Mouse (Mus musculus) layer of hippocampus, adult 2 months (tissue): ENCODE measurements around the gene Arhgap31. TPM values are rescaled to one million over a fixed set of nuclear protein-coding genes. Genes with fewer than 3 reads are reported as not detected.

Source experiments
- DNase-seq, 2 experiments: peaks; one replicate each; pipeline ENCODE4 v3.0.0; 2022; ENCODE audit warnings: low spot score in 2 of 2
- H3K27ac ChIP-seq: fragments of 200-600 bp; 2 replicates; pipeline ENCODE4 v1.8.1; 2022
- H3K4me3 ChIP-seq: fragments of 200-600 bp; 2 replicates; pipeline ENCODE4 v1.8.1; 2022; ENCODE audit warnings: mild to moderate bottlenecking
- CTCF ChIP-seq: fragments of 200-600 bp; conservative IDR thresholded peaks from 2 replicates; pipeline ENCODE4 v1.8.1; 2022; ENCODE audit warnings: antibody characterized with exemption, mild to moderate bottlenecking, moderate library complexity
- total RNA-seq, 2 experiments: library from RNA; stranded (reverse); gene quantifications; 2 replicates each; pipeline ENCODE4 v1.2.3; 2021

The Arhgap31 gene
- total RNA-seq, 2 experiments from 2014 or later, result 17.9 to 18.5 TPM

DNA sequence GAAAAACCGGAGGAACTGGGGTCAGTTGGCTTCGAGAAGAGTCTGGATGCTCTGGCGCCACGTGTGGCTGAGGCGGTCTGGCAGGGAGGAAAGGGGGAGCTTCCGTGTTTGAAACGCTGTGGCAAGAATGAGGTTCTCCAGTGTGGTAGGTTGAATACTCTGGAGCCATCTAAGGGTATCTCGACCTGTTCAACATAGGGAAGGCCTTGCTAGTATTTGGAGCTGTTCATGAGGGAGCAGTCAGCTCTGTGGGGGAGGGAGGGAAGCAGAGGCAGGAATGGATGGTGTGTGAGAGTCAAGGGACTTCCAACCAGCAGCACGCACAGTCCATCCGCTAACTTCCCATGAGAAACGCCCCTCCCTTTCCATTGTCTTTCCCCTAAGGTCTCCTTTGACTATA lies 38.2 kb downstream of the Arhgap31 start:
- no peak overlapping the region for H3K27ac ChIP-seq
- TF ChIP-seq CTCF, result no peak

DNA sequence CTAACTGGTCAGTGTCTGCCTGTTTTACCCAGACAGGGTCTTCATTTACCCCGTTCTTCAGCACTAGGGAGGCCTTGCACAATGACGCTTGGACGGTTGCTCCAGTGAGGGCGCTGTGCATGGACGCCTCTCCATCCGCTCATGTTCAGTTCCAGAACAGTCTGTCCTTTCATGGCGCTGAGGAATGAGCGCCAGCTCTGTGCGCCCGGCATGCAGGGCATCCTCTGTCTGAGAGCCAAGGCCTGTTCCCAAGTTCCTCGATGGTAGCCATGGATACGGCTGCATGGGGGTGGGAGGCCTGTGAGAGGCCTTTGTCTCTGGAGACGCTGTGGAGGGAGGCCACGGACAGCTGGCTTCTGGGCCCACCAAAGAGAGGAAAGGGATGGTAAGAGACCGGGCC lies 39.6 kb downstream of the Arhgap31 start:
- Histone ChIP-seq H3K27ac (peak overlapping the region; percentile 79), H3K4me3 (peak overlapping the region; percentile 13; the same call in 1 of the 2 replicates)
- TF ChIP-seq CTCF, result peak; percentile 41
- DNase-seq, result peak; percentile 71 to 84

More for the DNA sequence above, 38.2 kb downstream of the Arhgap31 start:
- H3K4me3 ChIP-seq, result no peak overlapping the region
- no peak for DNase-seq

DNA sequence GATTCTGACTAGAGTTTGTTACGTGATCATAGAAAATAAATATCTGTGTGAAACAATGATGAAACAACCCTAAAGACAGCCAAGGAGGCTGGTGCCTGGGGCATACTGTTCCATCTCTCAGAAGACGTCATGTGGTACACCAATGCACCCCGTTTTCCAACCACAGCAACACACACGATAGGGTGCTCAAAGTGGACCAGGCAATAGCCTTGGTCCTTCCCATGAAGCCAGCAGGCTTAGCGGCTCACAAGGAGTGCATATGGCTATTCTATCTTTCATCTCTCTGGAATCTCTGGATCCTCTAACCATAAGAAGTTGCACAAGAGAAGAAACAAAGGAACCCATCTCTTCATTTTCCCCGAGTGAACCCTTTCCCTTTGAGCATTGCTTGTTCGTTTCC lies 40.1 kb downstream of the Arhgap31 start:
- Histone ChIP-seq H3K4me3 (no peak overlapping the region; the same call in 1 of the 2 replicates), H3K27ac (peak overlapping the region; percentile 79)
- no peak for TF ChIP-seq CTCF
- DNase-seq, result no peak

DNA sequence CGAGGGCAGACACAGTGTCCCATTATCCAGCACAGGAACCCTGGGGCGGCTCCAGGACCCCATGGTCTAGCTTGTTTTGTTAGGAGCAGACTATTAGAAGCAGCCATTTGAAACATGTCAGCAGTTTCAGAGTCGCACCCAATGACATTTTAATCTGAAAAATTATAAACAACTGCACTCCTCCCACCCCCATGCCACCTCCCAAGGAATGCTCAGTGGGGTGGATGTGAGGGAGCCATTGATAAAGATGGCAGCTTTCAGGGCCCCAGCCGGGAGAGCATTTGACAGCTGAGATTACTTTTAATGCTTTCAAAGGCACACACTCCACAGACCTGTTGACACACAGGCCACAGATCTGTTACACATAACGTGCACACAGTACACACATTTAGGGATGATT lies 40.7 kb downstream of the Arhgap31 start:
- no peak overlapping the region for H3K4me3 ChIP-seq
- no peak for TF ChIP-seq CTCF
- 0 out of 2 replicates have a peak overlapping the region, but pooled peaks have one; percentile 79 for H3K27ac ChIP-seq
- no peak for DNase-seq

DNA sequence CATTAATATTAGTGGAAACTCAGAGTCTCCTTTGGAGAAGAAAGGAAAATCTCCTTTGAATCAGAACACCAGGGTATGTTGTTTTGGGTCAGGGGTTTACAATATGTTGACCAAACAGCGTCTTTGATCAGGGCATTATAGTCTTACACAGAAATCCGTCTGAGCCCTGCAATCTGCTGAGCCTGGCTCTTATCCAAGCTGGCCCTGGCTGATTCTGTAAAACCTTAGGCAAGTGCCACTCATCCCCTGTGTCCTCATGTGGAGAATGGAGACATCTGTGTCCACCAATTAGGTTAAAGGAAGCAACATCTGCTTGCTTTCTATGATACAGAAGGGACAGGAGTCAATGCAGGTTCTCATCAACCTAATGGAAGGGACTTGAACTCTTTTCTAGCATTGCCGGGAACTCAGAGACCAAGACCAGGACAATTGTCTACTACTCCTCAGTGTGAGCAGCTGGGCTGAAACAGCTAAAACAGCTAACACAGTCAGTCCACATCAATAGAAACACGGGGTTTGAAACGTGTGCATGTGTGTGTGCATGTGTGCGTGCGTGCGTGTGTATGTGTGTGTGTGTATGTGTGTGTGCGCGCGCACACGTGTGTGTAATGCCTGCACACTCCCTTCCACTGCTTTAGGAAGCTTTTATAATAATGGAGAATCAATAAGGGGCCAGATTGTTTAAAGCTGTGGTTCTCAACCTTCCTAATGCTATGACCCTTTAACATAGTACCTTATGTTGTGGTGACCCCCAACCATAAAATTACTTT lies 42.3 kb downstream of the Arhgap31 start:
- TF ChIP-seq CTCF, result no peak
- no peak overlapping the region for H3K4me3 ChIP-seq
- DNase-seq, result no peak
- H3K27ac ChIP-seq, result no peak overlapping the region

DNA sequence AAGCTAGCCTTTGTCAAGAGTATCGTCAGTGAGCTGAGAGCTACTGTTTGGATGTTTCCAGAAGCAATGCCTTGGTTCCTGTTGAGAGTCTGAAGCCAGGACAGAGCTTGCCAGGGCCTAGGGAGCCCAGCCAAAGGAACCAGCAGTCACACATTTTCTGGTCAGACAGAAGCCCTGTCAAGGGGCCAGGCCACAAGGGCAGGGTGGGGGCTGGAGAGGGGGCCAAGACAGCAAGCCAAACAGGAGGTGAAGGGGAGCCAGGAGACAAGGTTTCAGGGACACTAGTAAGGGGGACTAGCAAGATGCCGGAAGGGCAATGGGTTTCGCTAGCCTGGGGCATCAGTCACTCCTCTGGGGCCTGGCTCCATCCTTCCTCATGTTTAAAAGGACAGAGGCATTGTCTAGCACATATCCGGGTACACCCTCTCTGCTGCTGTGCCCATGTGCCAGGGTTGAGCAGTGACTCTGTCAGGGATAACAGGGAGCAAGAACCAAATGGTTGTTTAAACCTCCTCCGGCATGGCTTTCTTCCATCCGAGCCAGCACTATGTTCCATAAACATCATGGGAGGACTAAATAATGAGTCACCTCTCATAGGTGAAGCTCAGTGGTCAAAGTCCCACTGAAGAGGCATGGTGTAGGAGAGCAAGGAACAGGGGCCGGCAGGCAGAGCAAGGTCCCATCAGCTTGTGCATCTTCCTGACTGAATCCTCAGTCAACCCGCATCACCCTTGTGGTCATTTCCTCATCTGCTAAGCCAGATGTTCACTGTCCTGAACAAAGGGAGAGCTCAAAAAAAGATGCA lies 44.0 kb downstream of the Arhgap31 start:
- Histone ChIP-seq H3K4me3 (no peak overlapping the region), H3K27ac (peak overlapping the region; percentile 55)
- TF ChIP-seq CTCF, result no peak
- peak; percentile 20 to 46 for DNase-seq

DNA sequence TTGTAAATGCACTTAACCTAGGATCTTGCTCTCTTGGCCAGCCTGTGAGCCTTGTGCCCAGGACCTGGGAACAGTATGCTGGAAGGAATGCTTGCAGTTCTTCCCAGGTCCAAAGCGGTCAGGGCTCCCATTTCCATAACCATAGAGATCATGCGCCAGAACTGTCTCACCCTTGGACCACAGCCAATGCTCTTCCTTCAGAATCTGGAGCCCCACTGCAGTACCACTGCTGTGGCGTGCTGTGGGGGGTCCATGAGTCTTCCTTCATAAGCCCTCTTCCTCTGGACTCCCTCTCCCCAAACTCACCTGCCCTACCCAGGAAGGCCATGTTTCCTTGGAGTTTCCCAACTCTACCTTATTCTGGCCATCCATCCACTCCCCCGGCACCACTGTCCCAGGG lies 46.6 kb downstream of the Arhgap31 start:
- Histone ChIP-seq H3K4me3 (no peak overlapping the region), H3K27ac (no peak overlapping the region)
- TF ChIP-seq CTCF, result no peak
- no peak for DNase-seq

DNA sequence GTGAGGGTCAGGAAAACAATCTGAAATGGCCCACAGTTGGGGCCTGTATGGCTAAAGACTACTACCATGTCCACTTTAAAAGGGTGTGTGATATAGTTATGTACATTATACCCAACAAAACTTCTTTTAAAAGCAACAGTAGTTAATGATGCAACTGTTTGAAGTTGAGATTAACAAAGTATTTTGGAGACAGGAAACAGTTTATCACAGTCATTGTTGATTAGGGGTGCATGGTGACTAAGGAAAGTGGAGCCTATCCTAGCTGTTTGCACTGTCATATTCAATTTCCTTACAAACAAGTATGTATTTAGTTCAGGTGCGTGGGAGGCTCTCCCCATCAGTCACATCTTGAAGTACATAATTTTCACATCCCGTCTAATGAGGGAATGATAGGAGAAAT lies 47.1 kb downstream of the Arhgap31 start:
- no peak for DNase-seq
- TF ChIP-seq CTCF, result no peak
- Histone ChIP-seq H3K4me3 (no peak overlapping the region), H3K27ac (no peak overlapping the region)

DNA sequence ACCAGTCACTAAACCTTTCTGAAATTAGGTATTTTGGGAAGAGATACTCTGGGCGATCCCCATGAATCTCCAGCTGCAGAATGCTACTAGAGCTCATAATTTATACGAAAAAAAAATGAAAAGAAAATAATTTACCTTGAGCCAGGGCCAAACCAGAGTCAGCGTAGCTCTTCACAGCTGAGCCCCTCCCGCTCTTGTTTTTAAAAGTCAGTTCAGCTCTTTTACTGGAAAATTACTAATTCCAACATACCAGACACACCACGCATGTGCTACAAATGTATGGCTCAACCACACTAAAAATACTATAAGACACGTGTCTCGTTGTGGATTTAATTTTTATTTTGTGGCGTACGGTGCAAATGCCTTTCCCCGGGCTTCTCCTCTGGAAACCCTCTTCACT lies 50.5 kb downstream of the Arhgap31 start:
- TF ChIP-seq CTCF, result no peak

DNA sequence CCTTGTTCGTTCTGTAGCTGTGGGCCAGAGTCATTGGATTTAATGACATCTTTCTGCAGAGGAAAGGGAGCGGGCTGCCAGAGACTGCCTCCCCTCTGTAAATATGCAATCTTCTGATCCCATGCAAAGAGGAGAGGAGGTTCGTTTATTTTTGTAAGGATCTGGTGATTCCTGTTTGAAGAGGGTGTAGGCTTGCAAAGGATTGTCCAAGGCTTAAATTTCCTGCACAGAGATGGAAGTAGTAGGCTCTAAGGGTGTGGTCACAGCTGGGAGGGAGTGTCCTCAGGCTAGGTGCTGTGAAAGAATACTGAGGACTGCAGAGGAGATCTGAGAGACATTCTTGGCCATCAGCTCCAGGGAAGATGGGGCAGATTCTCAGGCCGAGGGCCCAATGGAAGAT lies 58.8 kb downstream of the Arhgap31 start:
- no peak for TF ChIP-seq CTCF
- DNase-seq, result no peak
- H3K27ac ChIP-seq, result peak overlapping the region; percentile 36; the same call in 1 of the 2 replicates
- no peak overlapping the region for H3K4me3 ChIP-seq

More for the DNA sequence above, 50.5 kb downstream of the Arhgap31 start:
- Histone ChIP-seq H3K4me3 (no peak overlapping the region), H3K27ac (no peak overlapping the region)
- DNase-seq, result no peak

DNA sequence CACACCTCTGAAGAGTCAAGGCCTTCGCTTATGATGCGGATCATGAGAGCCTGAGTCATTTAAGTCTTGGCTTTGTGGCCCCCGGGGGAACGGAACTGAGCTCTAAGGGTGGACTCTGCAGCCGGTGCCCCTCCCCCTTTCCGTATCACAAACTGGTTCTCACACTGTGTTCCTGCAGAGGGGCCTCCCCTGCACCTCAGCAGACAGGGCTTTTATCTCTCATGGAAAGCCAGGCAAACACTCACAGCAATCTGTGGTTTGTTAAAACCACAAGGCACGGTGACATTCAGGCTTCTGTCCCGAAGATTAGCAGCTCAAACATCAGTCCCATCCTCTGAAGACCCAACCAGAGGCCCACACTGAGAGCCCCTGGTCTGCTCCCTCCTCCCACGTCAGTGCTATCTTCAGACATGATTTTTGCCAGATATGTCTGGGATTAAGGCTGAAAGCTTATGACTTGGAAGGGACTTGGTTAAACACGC lies 59.6 kb downstream of the Arhgap31 start:
- no peak for DNase-seq
- TF ChIP-seq CTCF, result no peak
- H3K27ac ChIP-seq, result peak overlapping the region; percentile 36; the same call in 1 of the 2 replicates

DNA sequence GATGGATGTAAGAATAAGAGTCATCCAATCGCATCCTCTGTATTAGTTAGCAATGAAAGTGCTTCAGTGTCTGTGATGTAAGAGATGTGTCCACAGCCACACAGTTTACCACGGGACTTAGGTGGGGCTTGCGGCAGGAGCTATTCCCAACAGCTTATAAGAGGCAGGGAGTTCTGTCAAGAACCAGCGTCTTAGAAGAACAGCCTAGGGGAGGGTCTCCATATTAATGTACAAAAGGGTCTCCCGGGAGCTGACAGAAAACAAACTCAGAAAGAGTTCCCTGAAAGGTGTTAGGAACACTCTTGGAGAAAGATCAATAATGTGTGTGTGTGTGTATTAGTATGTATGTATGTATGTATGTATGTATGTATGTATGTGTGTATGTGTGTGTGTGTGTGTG lies 60.4 kb downstream of the Arhgap31 start:
- peak overlapping the region; percentile 51; the same call in 1 of the 2 replicates for H3K27ac ChIP-seq
- H3K4me3 ChIP-seq, result no peak overlapping the region
- DNase-seq, result no peak
- TF ChIP-seq CTCF, result no peak

More for the DNA sequence above, 59.6 kb downstream of the Arhgap31 start:
- H3K4me3 ChIP-seq, result no peak overlapping the region

DNA sequence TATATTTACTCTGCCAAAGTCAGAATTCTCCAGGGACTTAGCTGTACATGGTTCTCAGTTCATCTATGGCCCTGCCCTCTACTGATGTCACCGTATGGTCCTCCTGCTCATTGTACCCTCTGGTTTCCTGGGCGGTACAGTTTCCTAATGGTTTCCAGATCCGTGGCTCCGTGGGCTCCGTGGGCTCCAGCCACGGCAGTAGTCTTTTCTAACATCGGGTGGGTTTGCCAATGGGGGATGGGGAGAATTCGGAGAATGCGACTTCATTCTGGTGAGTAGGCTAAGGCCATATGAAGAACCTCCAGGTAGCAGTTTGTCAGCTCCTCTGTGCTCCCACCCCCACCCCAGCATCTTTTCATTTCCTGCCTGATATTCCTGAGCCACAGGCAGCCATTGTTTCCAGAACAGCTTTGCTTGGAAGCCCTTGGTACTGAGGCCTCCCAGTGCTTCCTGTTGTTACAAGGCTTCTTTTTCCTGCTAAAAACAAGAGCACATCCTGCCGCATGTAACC lies 61.3 kb downstream of the Arhgap31 start:
- no peak for TF ChIP-seq CTCF
- no peak for DNase-seq
- no peak overlapping the region for H3K4me3 ChIP-seq
- H3K27ac ChIP-seq, result peak overlapping the region; percentile 56
